Mouse (Mus musculus): ENCODE results near the gene Alkal2. TPM values are rescaled to one million over a fixed set of nuclear protein-coding genes. Genes with fewer than 3 reads are reported as not detected.

The Alkal2 gene
- polyA plus RNA-seq, 1 experiment from 2014 or later = 0.58 TPM

GRCm38 (mm10) chr12:30912840-30913239, 28.7 kb downstream of the Alkal2 start:
- peaks cover 5% of the 10 kb centered on the region; the same call in 1 of the 2 replicates for H3K36me3 ChIP-seq (ENCODE audit: insufficient read depth)
- ATAC-seq (ENCODE audit: insufficient read depth) (no peak), DNase-seq (no peak)
- H3K9ac ChIP-seq = peak overlapping the region; percentile 88; the same call in 1 of the 2 replicates
- peak overlapping the region; percentile 92 for H3K4me2 ChIP-seq
- 59% methylated on average over 3 of the region's 3 CpGs for WGBS
- peak overlapping the region; percentile 76 for H3K4me3 ChIP-seq (ENCODE audit: low read depth, low read length)
- peaks cover 8% of the 10 kb centered on the region; the same call in 1 of the 2 replicates for H3K4me1 ChIP-seq (ENCODE audit: insufficient read depth)
- no peak overlapping the region for H3K27ac ChIP-seq (ENCODE audit: low read depth)
- H3K9me3 ChIP-seq (ENCODE audit: low read depth, low read length) = no peaks in the 10 kb centered on the region
- no peaks in the 10 kb centered on the region for H3K27me3 ChIP-seq (ENCODE audit: insufficient read depth, low read length)
- no peak for TF ChIP-seq CTCF (IDR thresholded peaks at IDR 0.05; ENCODE audit: low read depth)

- no peak for ATAC-seq (ENCODE audit: insufficient read depth)
- DNase-seq = no peak
- Histone ChIP-seq H3K9ac (no peak overlapping the region), H3K27ac (ENCODE audit: low read depth) (no peak overlapping the region), H3K4me3 (ENCODE audit: low read depth, low read length) (no peak overlapping the region), H3K36me3 (ENCODE audit: insufficient read depth) (no peaks in the 10 kb centered on the region), H3K9me3 (ENCODE audit: low read depth, low read length) (no peaks in the 10 kb centered on the region), H3K4me1 (ENCODE audit: insufficient read depth) (no peaks in the 10 kb centered on the region), H3K27me3 (ENCODE audit: insufficient read depth, low read length) (no peaks in the 10 kb centered on the region), H3K4me2 (no peak overlapping the region)
- TF ChIP-seq CTCF (IDR thresholded peaks at IDR 0.05; ENCODE audit: low read depth) = no peak
- WGBS = 73% methylated on average over 3 of the region's 3 CpGs
Measured at GRCm38 (mm10) chr12:30922401-30922800, 38.3 kb downstream of the Alkal2 start.

- Histone ChIP-seq H3K4me3 (ENCODE audit: low read depth, low read length) (no peak overlapping the region), H3K27ac (ENCODE audit: low read depth) (no peak overlapping the region), H3K9ac (no peak overlapping the region), H3K27me3 (ENCODE audit: insufficient read depth, low read length) (no peaks in the 10 kb centered on the region), H3K36me3 (ENCODE audit: insufficient read depth) (no peaks in the 10 kb centered on the region), H3K4me1 (ENCODE audit: insufficient read depth) (no peaks in the 10 kb centered on the region), H3K4me2 (no peak overlapping the region), H3K9me3 (ENCODE audit: low read depth, low read length) (no peaks in the 10 kb centered on the region)
- ATAC-seq (ENCODE audit: insufficient read depth) (no peak), DNase-seq (no peak)
- TF ChIP-seq CTCF (IDR thresholded peaks at IDR 0.05; ENCODE audit: low read depth) = no peak
- 84% methylated on average over 6 of the region's 6 CpGs for WGBS
Measured at GRCm38 (mm10) chr12:30928182-30928581, 44.1 kb downstream of the Alkal2 start.

- Histone ChIP-seq H3K9me3 (ENCODE audit: low read depth, low read length) (no peaks in the 10 kb centered on the region), H3K27ac (ENCODE audit: low read depth) (no peak overlapping the region), H3K4me2 (no peak overlapping the region), H3K9ac (no peak overlapping the region), H3K4me3 (ENCODE audit: low read depth, low read length) (no peak overlapping the region), H3K4me1 (ENCODE audit: insufficient read depth) (no peaks in the 10 kb centered on the region), H3K27me3 (ENCODE audit: insufficient read depth, low read length) (no peaks in the 10 kb centered on the region), H3K36me3 (ENCODE audit: insufficient read depth) (no peaks in the 10 kb centered on the region)
- TF ChIP-seq CTCF (IDR thresholded peaks at IDR 0.05; ENCODE audit: low read depth) = no peak
- no peak for DNase-seq
- no peak for ATAC-seq (ENCODE audit: insufficient read depth)
- WGBS = 87% methylated on average over 2 of the region's 2 CpGs
Measured at GRCm38 (mm10) chr12:30933299-30933698, 49.2 kb downstream of the Alkal2 start.

- Histone ChIP-seq H3K4me1 (ENCODE audit: insufficient read depth) (no peaks in the 10 kb centered on the region), H3K27ac (ENCODE audit: low read depth) (no peak overlapping the region), H3K4me2 (no peak overlapping the region), H3K9me3 (ENCODE audit: low read depth, low read length) (no peaks in the 10 kb centered on the region), H3K4me3 (ENCODE audit: low read depth, low read length) (no peak overlapping the region), H3K27me3 (ENCODE audit: insufficient read depth, low read length) (no peaks in the 10 kb centered on the region), H3K9ac (no peak overlapping the region), H3K36me3 (ENCODE audit: insufficient read depth) (0 out of 2 replicates have a peak, but pooled peaks cover 7% of the 10 kb centered on the region)
- no peak for TF ChIP-seq CTCF (IDR thresholded peaks at IDR 0.05; ENCODE audit: low read depth)
- WGBS = 71% methylated on average over 2 of the region's 2 CpGs
- no peak for ATAC-seq (ENCODE audit: insufficient read depth)
- no peak for DNase-seq
Measured at GRCm38 (mm10) chr12:30936899-30937298, 52.8 kb downstream of the Alkal2 start.

Other genes with a start within 250 kb of the Alkal2 start
- 201 and 215 TPM in 2 replicates for gene Acp1, start 27.3 kb downstream of the Alkal2 start, polyA plus RNA-seq (2014; fragmentation: Nextera tagmentation; extraction: Ambion mirVana)
- gene Sh3yl1, start 27.3 kb downstream of the Alkal2 start, polyA plus RNA-seq (2014; fragmentation: Nextera tagmentation; extraction: Ambion mirVana) = 11.1 and 12.2 TPM in 2 replicates
- gene Fam110c, start 189.5 kb downstream of the Alkal2 start, polyA plus RNA-seq (2014; fragmentation: Nextera tagmentation; extraction: Ambion mirVana) = 1.9 and 2.1 TPM in 2 replicates